Mouse (Mus musculus) lung, adult 2 months (tissue): ENCODE data around the gene Izumo1.

ENCODE experiments used
- CTCF ChIP-seq: fragments of 200-500 bp; IDR thresholded peaks from 2 replicates; pipeline ENCODE4 v1.5.1; 2011; ENCODE audit warnings: mild to moderate bottlenecking, low read length, control low read depth; ENCODE audit not compliant: insufficient read depth
- POLR2A ChIP-seq: fragments of 200-500 bp; IDR thresholded peaks from 2 replicates; pipeline ENCODE4 v1.6.1; 2011; ENCODE audit warnings: low read depth, mild to moderate bottlenecking, control low read depth, low read length, borderline replicate concordance; ENCODE audit errors: extremely low read depth

DNA sequence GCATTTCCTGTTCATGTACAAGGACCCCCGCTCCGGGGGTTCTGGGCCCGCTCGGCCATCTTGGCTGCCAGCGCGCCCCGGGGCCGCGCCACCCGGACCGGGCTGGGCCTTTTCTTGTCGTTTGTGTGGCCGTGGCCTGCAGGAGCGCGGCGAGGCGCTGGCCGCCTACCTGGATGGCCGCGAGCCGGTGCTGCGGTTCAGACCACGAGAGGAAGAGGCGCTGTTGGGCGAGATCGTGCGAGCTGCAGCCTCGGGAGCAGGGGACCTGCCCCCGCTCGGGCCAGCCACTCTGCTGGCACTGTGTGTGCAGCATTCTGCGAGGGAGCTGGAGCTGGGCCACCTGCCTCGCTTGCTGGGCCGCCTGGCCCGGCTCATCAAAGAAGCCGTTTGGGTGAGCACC is 10.9 kb downstream of the Izumo1 start:
- TF ChIP-seq POLR2A (no peak), CTCF (no peak)
